11 mouse cellular contexts compared by ENCODE assay signal in the genomic region with DNA sequence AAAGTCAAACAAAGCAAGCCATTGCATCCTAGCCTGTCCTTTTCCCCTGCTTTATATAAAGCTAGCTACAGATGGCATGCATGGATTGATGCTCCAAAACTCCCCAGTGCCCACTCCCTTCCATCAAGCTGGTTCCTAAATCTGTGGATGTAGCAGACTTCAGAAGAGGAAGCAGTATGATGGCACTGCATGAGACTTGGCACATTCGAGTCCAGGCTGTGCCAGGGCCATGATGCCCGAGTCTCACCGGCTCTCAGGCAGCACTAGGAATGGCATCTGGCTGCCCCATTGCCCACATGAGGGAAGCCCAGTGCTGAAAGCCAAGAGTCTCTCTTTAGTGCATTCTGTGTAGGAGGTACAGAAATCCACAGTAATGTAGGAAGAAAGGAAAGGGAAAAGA. TPM values are rescaled to one million over a fixed set of nuclear protein-coding genes. Genes with fewer than 3 reads are reported as not detected.
DNase-seq lines count a peak whose midpoint lies in the region; ATAC-seq and TF ChIP-seq lines count a peak whose summit lies in the region.
"Had no signal": no experiment of that assay in that cellular context is flagged by ENCODE, and none has a peak within 500 bp of the region (broad histone marks: within the 10 kb centered on the region; RNA-seq: fewer than 3 reads in every experiment).

No protein-coding gene starts in this region.

- no peaks in the 10 kb centered on the region for H3K4me1 ChIP-seq in hindbrain, postnatal 0 days (ENCODE audit: insufficient read depth, low read length)
- H3K4me1 ChIP-seq in hindbrain, embryonic 11.5 days (replicated peaks; ENCODE audit: control insufficient read depth, insufficient read depth, low read length): no peaks in the 10 kb centered on the region
- H3K4me1 ChIP-seq: intestine, embryonic 15.5 days; limb, embryonic 10.5 days had no signal

- no peak overlapping the region for H3K4me3 ChIP-seq in hindbrain, postnatal 0 days (ENCODE audit: low read length)
- H3K4me3 ChIP-seq in hindbrain, embryonic 11.5 days (ENCODE audit: low read depth, low read length): no peak overlapping the region
- H3K4me3 ChIP-seq: erythroblast, embryonic 14.5 days; intestine, embryonic 15.5 days; limb, embryonic 10.5 days had no signal

- H3K36me3 ChIP-seq in hindbrain, postnatal 0 days (ENCODE audit: insufficient read depth, low read length): no peaks in the 10 kb centered on the region
- H3K36me3 ChIP-seq in hindbrain, embryonic 11.5 days (ENCODE audit: control insufficient read depth, insufficient read depth, low read length): no peaks in the 10 kb centered on the region
- H3K36me3 ChIP-seq: intestine, embryonic 15.5 days; limb, embryonic 10.5 days had no signal

- 55% methylated on average over 3 of the region's 3 CpGs for WGBS in hindbrain, postnatal 0 days
- WGBS in hindbrain, embryonic 11.5 days: 94% methylated on average over 3 of the region's 3 CpGs

- H3K4me2 ChIP-seq in hindbrain, postnatal 0 days (ENCODE audit: low read depth, low read length): no peak overlapping the region
- H3K4me2 ChIP-seq in hindbrain, embryonic 11.5 days (replicated peaks; ENCODE audit: low read depth, low read length): no peak overlapping the region
- H3K4me2 ChIP-seq: intestine, embryonic 15.5 days had no signal

- H3K27me3 ChIP-seq in hindbrain, postnatal 0 days (ENCODE audit: insufficient read depth, low read length): no peaks in the 10 kb centered on the region
- no peaks in the 10 kb centered on the region; the same call in 1 of the 2 replicates for H3K27me3 ChIP-seq in hindbrain, embryonic 11.5 days (ENCODE audit: control insufficient read depth, insufficient read depth, low read length)
- H3K27me3 ChIP-seq: intestine, embryonic 15.5 days had no signal

- H3K9ac ChIP-seq in hindbrain, postnatal 0 days (replicated peaks; ENCODE audit: low read length): no peak overlapping the region
- H3K9ac ChIP-seq in hindbrain, embryonic 11.5 days (ENCODE audit: low read depth, low read length): no peak overlapping the region
- H3K9ac ChIP-seq: intestine, embryonic 15.5 days had no signal

- no peaks in the 10 kb centered on the region for H3K9me3 ChIP-seq in hindbrain, postnatal 0 days (ENCODE audit: low read length)
- H3K9me3 ChIP-seq in hindbrain, embryonic 11.5 days (ENCODE audit: control insufficient read depth, low read length): no peaks in the 10 kb centered on the region
- H3K9me3 ChIP-seq: intestine, embryonic 15.5 days; limb, embryonic 10.5 days had no signal

- peak; percentile 86 for ATAC-seq in hindbrain, postnatal 0 days
- no peak for ATAC-seq in hindbrain, embryonic 11.5 days (ENCODE audit: low FRiP score)
- ATAC-seq: intestine, embryonic 15.5 days had no signal

- H3K27ac ChIP-seq in hindbrain, postnatal 0 days: no peak overlapping the region
- no peak overlapping the region for H3K27ac ChIP-seq in hindbrain, embryonic 11.5 days (ENCODE audit: low read depth, low read length)
- H3K27ac ChIP-seq: intestine, embryonic 15.5 days; limb, embryonic 10.5 days; stomach, postnatal 0 days had no signal

- DNase-seq in hindbrain, postnatal 0 days (ENCODE audit: low spot score): peak; percentile 84
- DNase-seq in hindbrain, embryonic 11.5 days (ENCODE audit: low spot score): no peak
- DNase-seq in cerebellum, adult 9-10 months: peak; percentile 98
- DNase-seq in layer of hippocampus, adult 9-11 months: peak; percentile 77
- peak; percentile 16 for DNase-seq in right cerebral cortex, postnatal 25 days
- DNase-seq in adrenal gland, adult 18-20 months (ENCODE audit: low spot score in 2 of 2): no peak
- DNase-seq in thymus, adult 18-20 months: no peak

- no peak; the same call in 1 of the 2 replicates for TF ChIP-seq CTCF in hindbrain, postnatal 0 days (IDR thresholded peaks at IDR 0.05; ENCODE audit: low read depth)

RNA-seq across cellular contexts. Expression of a gene that starts 39.7 kb away (rescaled TPM):
- total RNA-seq in hindbrain, postnatal 0 days (2014; rRNA removed): 48.2 and 52.0 TPM in 2 replicates
- polyA plus RNA-seq in hindbrain, postnatal 0 days (2015; fragmentation: Nextera tagmentation; extraction: Ambion mirVana): 11.1 and 11.7 TPM in 2 replicates
- polyA plus RNA-seq in hindbrain, embryonic 11.5 days (2014; fragmentation: Nextera tagmentation; extraction: Ambion mirVana): 23.2 and 25.4 TPM in 2 replicates
- total RNA-seq in adrenal gland, adult 18-20 months (2021): 10 to 100 TPM; 10.1 to 12.2 TPM

Comparison
In these comparisons a context has a peak if more than half of its experiments do, and no peak if none do; other contexts are left out.
1. DNase-seq: peak in hindbrain, postnatal 0 days (single experiment), cerebellum, adult 9-10 months (single experiment), layer of hippocampus, adult 9-11 months (single experiment) and right cerebral cortex, postnatal 25 days (single experiment); none in hindbrain, embryonic 11.5 days (single experiment), adrenal gland, adult 18-20 months (0 of 2) and thymus, adult 18-20 months (0 of 2).